8 mouse cellular contexts compared by ENCODE assay signal in genomic region chr5:148831596-148832257, GRCm38 (mm10).
DNase-seq lines count a peak whose midpoint lies in the region; ATAC-seq and TF ChIP-seq lines count a peak whose summit lies in the region.

No protein-coding gene starts in this region.

- WGBS in heart, embryonic 12.5 days = 5% methylated on average over 23 of the region's 23 CpGs
- 7% methylated on average over 23 of the region's 23 CpGs for WGBS in kidney, postnatal 0 days
- WGBS in liver, embryonic 11.5 days = 6% methylated on average over 23 of the region's 23 CpGs

- H3K4me3 ChIP-seq in bone marrow macrophage, adult 2 months (ENCODE audit: insufficient read depth, low read length) = peak overlapping the region; percentile 16
- H3K4me3 ChIP-seq in heart, embryonic 12.5 days = peak overlapping the region; percentile 35
- H3K4me3 ChIP-seq in kidney, postnatal 0 days (replicated peaks; ENCODE audit: low read depth, low read length) = peak overlapping the region; percentile 21
- H3K4me3 ChIP-seq in liver, embryonic 11.5 days (ENCODE audit: low read depth, low read length) = peak overlapping the region; percentile 36

- no peak overlapping the region for H3K9ac ChIP-seq in heart, embryonic 12.5 days
- H3K9ac ChIP-seq in kidney, postnatal 0 days (ENCODE audit: low read depth, low read length) = no peak overlapping the region
- peak overlapping the region; percentile 34; the same call in 1 of the 2 replicates for H3K9ac ChIP-seq in liver, embryonic 11.5 days (ENCODE audit: low read depth, low read length)

- peak; percentile 70 for DNase-seq in CD4-positive helper T cell, adult 2 months (ENCODE audit: low read depth, low spot score)
- peak; percentile 82 for DNase-seq in kidney, postnatal 0 days (ENCODE audit: low spot score)
- DNase-seq in liver, embryonic 11.5 days (ENCODE audit: low spot score) = peak; percentile 82
- peak; percentile 86 for DNase-seq in naive thymus-derived CD4-positive, alpha-beta T cell, adult 2 months (ENCODE audit: low read depth)
- DNase-seq in spleen, postnatal 4 days (ENCODE audit: low spot score in 2 of 2) = peak; percentile 80 to 94

- peak overlapping the region; percentile 65 for H3K4me2 ChIP-seq in heart, embryonic 12.5 days
- H3K4me2 ChIP-seq in kidney, postnatal 0 days (ENCODE audit: low read length) = peak overlapping the region; percentile 52
- H3K4me2 ChIP-seq in liver, embryonic 11.5 days = peak overlapping the region; percentile 64

- peak; percentile 96 for TF ChIP-seq CTCF in bone marrow macrophage, adult 2 months (IDR thresholded peaks at IDR 0.05; ENCODE audit: low read depth, low read length)
- TF ChIP-seq CTCF in kidney, postnatal 0 days (IDR thresholded peaks at IDR 0.05; ENCODE audit: low read depth) = peak; percentile 83

- peak; percentile 81 for ATAC-seq in erythroblast, adult 5-6 weeks (replicated peaks; ENCODE audit: low FRiP score, poor library complexity, severe bottlenecking)
- 0 out of 2 replicates have a peak, but pooled peaks have one; percentile 63 for ATAC-seq in heart, embryonic 12.5 days (ENCODE audit: insufficient number of reproducible peaks, low FRiP score)
- ATAC-seq in kidney, postnatal 0 days (replicated peaks; ENCODE audit: low FRiP score, low read depth) = peak; percentile 68
- ATAC-seq in liver, embryonic 11.5 days (replicated peaks; ENCODE audit: low FRiP score) = peak; percentile 85

- H3K27ac ChIP-seq in bone marrow macrophage, adult 2 months (ENCODE audit: insufficient read depth, low read depth, low read length) = no peak overlapping the region
- H3K27ac ChIP-seq in heart, embryonic 12.5 days (ENCODE audit: poor library complexity, severe bottlenecking) = no peak overlapping the region
- no peak overlapping the region for H3K27ac ChIP-seq in kidney, postnatal 0 days
- no peak overlapping the region for H3K27ac ChIP-seq in liver, embryonic 11.5 days (ENCODE audit: low read depth, low read length)

- H3K9me3 ChIP-seq in heart, embryonic 12.5 days (replicated peaks) = 0 out of 2 replicates have a peak, but pooled peaks cover 6% of the 10 kb centered on the region
- no peaks in the 10 kb centered on the region for H3K9me3 ChIP-seq in kidney, postnatal 0 days (replicated peaks; ENCODE audit: low read length)
- H3K9me3 ChIP-seq in liver, embryonic 11.5 days (ENCODE audit: control insufficient read depth, low read length) = no peaks in the 10 kb centered on the region

- TF ChIP-seq POLR2A in bone marrow macrophage, adult 2 months (IDR thresholded peaks at IDR 0.05; ENCODE audit: borderline replicate concordance, low read depth, low read length) = no peak

- H3K36me3 ChIP-seq in heart, embryonic 12.5 days = no peaks in the 10 kb centered on the region
- no peaks in the 10 kb centered on the region for H3K36me3 ChIP-seq in kidney, postnatal 0 days (ENCODE audit: insufficient read depth, low read length)
- no peaks in the 10 kb centered on the region for H3K36me3 ChIP-seq in liver, embryonic 11.5 days (ENCODE audit: control insufficient read depth, insufficient read depth, low read length)

- peaks cover 6% of the 10 kb centered on the region for H3K4me1 ChIP-seq in bone marrow macrophage, adult 2 months (ENCODE audit: control insufficient read depth, insufficient read depth, low read length)
- H3K4me1 ChIP-seq in heart, embryonic 12.5 days (replicated peaks) = peaks cover 12% of the 10 kb centered on the region; the same call in 1 of the 2 replicates
- 0 out of 2 replicates have a peak, but pooled peaks cover 3% of the 10 kb centered on the region for H3K4me1 ChIP-seq in kidney, postnatal 0 days (replicated peaks; ENCODE audit: insufficient read depth, low read length)
- peaks cover 2% of the 10 kb centered on the region; the same call in 1 of the 2 replicates for H3K4me1 ChIP-seq in liver, embryonic 11.5 days (replicated peaks; ENCODE audit: control insufficient read depth, insufficient read depth, low read length)

- H3K27me3 ChIP-seq in heart, embryonic 12.5 days (replicated peaks) = peaks cover 12% of the 10 kb centered on the region
- no peaks in the 10 kb centered on the region for H3K27me3 ChIP-seq in kidney, postnatal 0 days (ENCODE audit: insufficient read depth, low read length)
- H3K27me3 ChIP-seq in liver, embryonic 11.5 days (replicated peaks; ENCODE audit: control insufficient read depth, insufficient read depth, low read length) = no peaks in the 10 kb centered on the region
